Mouse (Mus musculus): Measurements from ENCODE around the gene Syncrip.

- no peak for TF ChIP-seq GATA1 (IDR thresholded peaks at IDR 0.05; ENCODE audit: low read length)
- TF ChIP-seq TAL1 (IDR thresholded peaks at IDR 0.05; ENCODE audit: low read length), result no peak
These were observed 83.9 kb downstream of the Syncrip start for GRCm38 (mm10) chr9:88398461-88398860.
